Mouse (Mus musculus) forebrain, embryonic 16.5 days (tissue): ENCODE results near the gene Mroh3. TPM values are rescaled to one million over a fixed set of nuclear protein-coding genes. Genes with fewer than 3 reads are reported as not detected.

Experiments
- ATAC-seq: fragments of 200-750 bp; cut with Nextera tagmentation; 2 replicates; pipeline ENCODE4 v1.8.0; 2017; ENCODE audit warnings: mild to moderate bottlenecking, moderate library complexity
- H3K27ac ChIP-seq: fragments of 300-500 bp; sonication (generic); 2 replicates; pipeline ENCODE4 v1.5.1; 2014; ENCODE audit warnings: low read length, control low read depth
- H3K27me3 ChIP-seq: fragments of 300-500 bp; sonication (generic); replicated peaks from 2 replicates; pipeline ENCODE4 v1.6.1; 2014; ENCODE audit warnings: low read length; ENCODE audit not compliant: control insufficient read depth, insufficient read depth
- H3K36me3 ChIP-seq: fragments of 300-500 bp; sonication (generic); 2 replicates; pipeline ENCODE4 v1.6.1; 2014; ENCODE audit not compliant: control insufficient read depth, insufficient read depth
- H3K4me1 ChIP-seq: fragments of 300-500 bp; sonication (generic); replicated peaks from 2 replicates; pipeline ENCODE4 v1.6.1; 2014; ENCODE audit warnings: low read length; ENCODE audit not compliant: control insufficient read depth, insufficient read depth
- H3K4me2 ChIP-seq: fragments of 300-500 bp; sonication (generic); 2 replicates; pipeline ENCODE4 v1.6.1; 2014; ENCODE audit warnings: mild to moderate bottlenecking, low read length, control low read depth
- H3K4me3 ChIP-seq: fragments of 300-500 bp; sonication (generic); replicated peaks from 2 replicates; pipeline ENCODE4 v1.5.1; 2014; ENCODE audit warnings: mild to moderate bottlenecking, low read length, control low read depth
- H3K9ac ChIP-seq: fragments of 300-500 bp; sonication (generic); replicated peaks from 2 replicates; pipeline ENCODE4 v1.6.1; 2014; ENCODE audit warnings: low read depth, low read length, control low read depth
- H3K9me3 ChIP-seq: fragments of 300-500 bp; sonication (generic); 2 replicates; pipeline ENCODE4 v1.6.1; 2016; ENCODE audit warnings: low read length; ENCODE audit not compliant: control insufficient read depth
- WGBS: fragments of 180-500 bp; shearing (Covaris S2); extraction: QIAGEN DNeasy Blood & Tissue Kit; methylation state at CpG from one replicate; pipeline ENCODE4 v1.1.7; 2014; 5-methylcytosine and 5-hydroxymethylcytosine counted together
- polyA plus RNA-seq: library from polyadenylated mRNA; unstranded; fragments of >200 nt; fragmentation: Nextera tagmentation; extraction: Ambion mirVana; gene quantifications from 2 replicates; pipeline ENCODE4 v1.2.1, GENCODE M21; 2015

Mroh3 gene
- polyA plus RNA-seq, 1 experiment from 2014 or later = 0.16 TPM

DNA sequence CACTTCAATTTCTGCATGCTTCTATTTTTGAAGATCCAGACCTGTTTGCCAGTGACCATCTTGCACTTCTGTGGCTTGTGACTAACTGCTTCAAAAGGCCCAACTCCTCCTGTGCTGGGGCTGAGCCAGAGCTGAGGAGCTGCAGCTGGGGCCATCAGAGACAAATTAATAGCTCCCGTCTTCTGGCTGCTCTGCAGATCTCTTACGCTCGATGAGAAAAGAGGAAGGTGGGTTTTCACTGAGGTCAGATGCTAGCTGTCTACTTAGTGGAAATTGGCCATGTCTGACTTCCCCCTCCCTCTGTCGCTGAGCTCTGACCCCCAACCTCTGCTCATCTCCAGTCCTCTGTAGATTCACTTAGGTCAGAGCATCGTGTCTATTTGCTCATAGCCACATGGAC lies 37.0 kb upstream of the Mroh3 start:
- Histone ChIP-seq H3K4me3 (no peak overlapping the region), H3K9ac (no peak overlapping the region), H3K9me3 (no peaks in the 10 kb centered on the region), H3K36me3 (no peaks in the 10 kb centered on the region), H3K4me2 (no peak overlapping the region), H3K4me1 (no peaks in the 10 kb centered on the region), H3K27me3 (no peaks in the 10 kb centered on the region), H3K27ac (no peak overlapping the region)
- WGBS = 50% methylated on average over 5 of the region's 5 CpGs
- no peak for ATAC-seq

DNA sequence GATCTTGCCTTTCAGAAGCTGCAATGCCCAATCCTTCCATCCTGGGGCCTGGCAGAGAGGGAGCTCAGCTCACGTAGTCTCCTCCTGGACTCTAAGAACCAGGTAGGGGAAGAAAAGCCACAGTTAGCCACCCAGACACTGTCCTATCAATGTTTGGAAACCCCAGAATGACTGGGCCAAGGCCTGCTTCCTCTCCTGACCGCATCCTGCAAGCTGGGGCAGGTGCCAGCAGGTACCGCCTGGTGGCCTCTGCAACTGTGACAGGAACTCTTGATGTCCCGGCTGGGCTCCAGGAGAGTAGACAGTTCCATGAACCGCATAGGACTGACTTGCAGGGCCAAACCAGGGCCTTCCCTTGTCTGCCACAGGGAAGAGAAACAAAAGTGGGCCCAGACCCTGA lies 34.8 kb upstream of the Mroh3 start:
- Histone ChIP-seq H3K9ac (no peak overlapping the region), H3K9me3 (no peaks in the 10 kb centered on the region), H3K4me1 (no peaks in the 10 kb centered on the region), H3K36me3 (no peaks in the 10 kb centered on the region), H3K27me3 (no peaks in the 10 kb centered on the region), H3K27ac (no peak overlapping the region), H3K4me3 (no peak overlapping the region), H3K4me2 (no peak overlapping the region)
- WGBS = 96% methylated on average over 5 of the region's 5 CpGs
- ATAC-seq = no peak

DNA sequence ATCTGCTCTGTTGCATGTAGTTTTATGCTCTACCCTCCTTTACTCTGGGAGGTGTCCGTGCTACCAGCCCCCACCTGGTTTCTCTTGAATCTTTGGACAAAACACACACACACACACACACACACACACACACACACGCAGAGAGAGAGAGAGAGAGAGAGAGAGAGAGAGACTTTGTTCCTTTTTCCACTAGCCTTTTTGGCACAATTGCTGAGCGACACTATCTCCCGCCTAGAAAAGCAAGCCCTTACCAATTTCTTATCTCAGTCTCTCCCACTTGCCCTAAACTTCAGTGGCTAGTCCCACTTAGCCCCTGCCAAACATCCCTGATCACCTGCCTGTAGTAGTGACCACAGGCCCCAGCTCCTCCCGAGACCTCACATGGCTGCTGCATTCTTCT lies 31.8 kb upstream of the Mroh3 start:
- 88% methylated on average over 4 of the region's 5 CpGs for WGBS
- no peak overlapping the region for H3K4me2 ChIP-seq
- no peak overlapping the region for H3K4me3 ChIP-seq
- no peak overlapping the region for H3K9ac ChIP-seq
- no peak for ATAC-seq
- H3K27me3 ChIP-seq = no peaks in the 10 kb centered on the region
- H3K36me3 ChIP-seq = no peaks in the 10 kb centered on the region
- no peaks in the 10 kb centered on the region for H3K9me3 ChIP-seq
- H3K27ac ChIP-seq = no peak overlapping the region
- H3K4me1 ChIP-seq = no peaks in the 10 kb centered on the region

DNA sequence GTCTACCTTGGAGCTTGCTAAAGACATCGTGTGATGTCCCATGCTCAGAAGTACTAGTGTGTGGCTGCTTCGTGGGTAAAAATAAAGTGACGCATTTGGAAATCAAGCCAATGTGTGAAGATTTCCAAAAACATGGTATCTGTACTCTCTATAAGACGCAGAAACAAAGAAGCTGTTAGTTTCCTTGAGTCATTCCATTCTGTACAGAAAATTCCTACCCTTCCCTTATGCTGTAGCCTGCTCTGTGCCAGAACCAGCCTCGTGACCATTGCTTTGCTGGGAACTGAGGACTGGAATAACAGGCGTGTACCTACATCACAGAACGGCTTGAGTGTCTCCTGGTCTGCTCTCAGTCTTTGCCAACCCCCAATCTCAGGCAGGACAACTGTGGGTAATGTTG lies 29.2 kb upstream of the Mroh3 start:
- 86% methylated on average over 7 of the region's 7 CpGs for WGBS
- Histone ChIP-seq H3K27me3 (no peaks in the 10 kb centered on the region), H3K4me3 (no peak overlapping the region), H3K4me2 (no peak overlapping the region), H3K4me1 (no peaks in the 10 kb centered on the region), H3K9ac (no peak overlapping the region), H3K36me3 (no peaks in the 10 kb centered on the region), H3K9me3 (no peaks in the 10 kb centered on the region), H3K27ac (no peak overlapping the region)
- no peak for ATAC-seq

DNA sequence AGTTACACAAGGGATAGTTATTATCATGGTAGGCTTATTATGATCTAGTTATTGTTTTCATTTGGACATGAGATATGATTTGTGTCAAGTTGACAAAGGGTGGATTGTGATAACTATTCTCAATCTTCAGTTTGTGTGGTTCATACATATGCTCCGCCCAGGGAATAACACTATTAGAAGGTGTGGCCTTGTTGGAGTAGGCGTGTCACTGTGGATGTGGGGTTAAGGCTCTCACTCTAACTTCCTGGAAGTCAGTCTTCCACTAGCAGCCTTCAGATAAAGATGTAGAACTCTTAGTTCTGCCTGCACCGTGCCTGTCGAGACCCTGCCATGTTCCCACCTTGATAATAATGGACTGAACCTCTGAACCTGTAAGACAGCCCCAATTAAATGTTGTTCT lies 25.9 kb upstream of the Mroh3 start:
- Histone ChIP-seq H3K9me3 (no peaks in the 10 kb centered on the region), H3K9ac (no peak overlapping the region), H3K4me3 (no peak overlapping the region), H3K36me3 (no peaks in the 10 kb centered on the region), H3K27me3 (no peaks in the 10 kb centered on the region), H3K27ac (no peak overlapping the region), H3K4me1 (no peaks in the 10 kb centered on the region; the same call in 1 of the 2 replicates), H3K4me2 (no peak overlapping the region)
- ATAC-seq = no peak
- whole genome bisulfite sequencing = 90% methylated on average over 4 of the region's 4 CpGs

DNA sequence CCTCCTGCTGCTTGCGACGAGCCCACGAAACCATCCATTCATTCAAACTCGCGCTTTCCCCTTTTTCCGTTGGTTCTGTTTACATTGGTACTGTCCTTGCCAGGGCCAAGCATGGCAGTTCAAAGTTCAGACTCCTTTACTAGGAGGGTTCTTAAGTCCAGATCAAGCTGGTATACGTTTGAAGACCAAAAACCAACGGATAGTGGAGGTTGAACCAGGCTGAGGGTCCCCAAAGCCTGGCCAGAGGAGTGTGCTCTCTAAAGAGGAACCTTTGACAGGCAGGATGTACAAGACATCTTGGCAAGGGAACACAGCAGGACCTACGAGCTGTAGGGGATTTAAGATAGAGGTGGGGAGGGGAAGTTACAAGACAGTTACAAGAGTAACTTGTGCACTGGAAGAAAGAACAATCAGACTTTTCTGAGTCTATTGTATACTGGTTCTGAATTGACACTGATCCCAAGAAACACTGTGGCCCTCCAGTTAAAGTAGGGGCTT lies 22.0 kb upstream of the Mroh3 start:
- Histone ChIP-seq H3K4me2 (peak overlapping the region; percentile 88), H3K4me1 (peaks cover 31% of the 10 kb centered on the region), H3K4me3 (peak overlapping the region; percentile 72), H3K27me3 (no peaks in the 10 kb centered on the region), H3K9ac (peak overlapping the region; percentile 65), H3K36me3 (no peaks in the 10 kb centered on the region), H3K9me3 (no peaks in the 10 kb centered on the region), H3K27ac (no peak overlapping the region)
- under 1% methylated on average over 9 of the region's 9 CpGs for WGBS
- ATAC-seq = no peak; the same call in 1 of the 2 replicates

DNA sequence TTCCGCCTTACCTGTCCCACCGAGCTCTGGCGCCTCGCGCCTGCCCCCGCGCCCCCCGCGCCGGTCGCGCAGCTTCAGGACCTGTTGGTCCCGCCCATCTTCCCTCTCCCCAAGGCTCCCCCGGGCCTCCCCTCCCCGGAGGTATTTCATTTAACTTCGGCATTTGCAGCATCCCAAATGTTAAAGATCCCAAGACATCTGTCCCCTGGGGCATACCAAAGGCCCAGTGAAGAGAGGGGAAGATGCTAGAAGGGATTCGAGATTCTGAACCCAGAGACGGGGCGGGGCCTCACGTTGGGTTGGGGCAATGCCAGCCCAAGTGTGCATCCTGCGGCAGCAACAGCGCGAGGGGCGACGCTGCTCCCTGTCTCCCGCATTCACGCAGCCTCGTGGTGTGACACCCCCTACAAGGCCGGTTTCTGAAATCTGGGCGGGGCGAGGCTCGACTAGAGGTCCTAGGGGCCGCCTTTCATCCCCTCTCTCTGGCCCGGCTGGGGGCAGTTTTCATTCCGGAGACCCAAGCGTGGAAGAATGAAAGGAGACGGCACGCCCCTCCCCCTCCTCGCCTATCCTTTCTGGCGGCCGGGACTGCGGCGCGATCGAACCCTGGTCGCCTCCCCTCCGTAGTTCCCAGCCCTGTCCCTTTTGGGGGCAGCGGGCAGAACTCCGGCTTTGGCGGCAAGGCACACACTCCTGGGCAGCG lies 21.4 kb upstream of the Mroh3 start, which contains the start of gene Inava:
TSS of gene Inava (minus strand) at position 373 of the 703 bp plus-strand sequence.
- peak within 1 kb of the TSS; percentile 19 for H3K27ac ChIP-seq
- H3K27me3 ChIP-seq = no peaks in the 10 kb centered on the region
- no peaks in the 10 kb centered on the region for H3K9me3 ChIP-seq
- ATAC-seq = peak; percentile 83
- H3K9ac ChIP-seq = peak within 1 kb of the TSS; percentile 65
- H3K4me3 ChIP-seq = peak within 1 kb of the TSS; percentile 72
- peak within 1 kb of the TSS; percentile 88 for H3K4me2 ChIP-seq
- 0% methylated on average over 45 of the region's 51 CpGs for WGBS
- no peaks in the 10 kb centered on the region for H3K36me3 ChIP-seq
- H3K4me1 ChIP-seq = peaks cover 36% of the 10 kb centered on the region

DNA sequence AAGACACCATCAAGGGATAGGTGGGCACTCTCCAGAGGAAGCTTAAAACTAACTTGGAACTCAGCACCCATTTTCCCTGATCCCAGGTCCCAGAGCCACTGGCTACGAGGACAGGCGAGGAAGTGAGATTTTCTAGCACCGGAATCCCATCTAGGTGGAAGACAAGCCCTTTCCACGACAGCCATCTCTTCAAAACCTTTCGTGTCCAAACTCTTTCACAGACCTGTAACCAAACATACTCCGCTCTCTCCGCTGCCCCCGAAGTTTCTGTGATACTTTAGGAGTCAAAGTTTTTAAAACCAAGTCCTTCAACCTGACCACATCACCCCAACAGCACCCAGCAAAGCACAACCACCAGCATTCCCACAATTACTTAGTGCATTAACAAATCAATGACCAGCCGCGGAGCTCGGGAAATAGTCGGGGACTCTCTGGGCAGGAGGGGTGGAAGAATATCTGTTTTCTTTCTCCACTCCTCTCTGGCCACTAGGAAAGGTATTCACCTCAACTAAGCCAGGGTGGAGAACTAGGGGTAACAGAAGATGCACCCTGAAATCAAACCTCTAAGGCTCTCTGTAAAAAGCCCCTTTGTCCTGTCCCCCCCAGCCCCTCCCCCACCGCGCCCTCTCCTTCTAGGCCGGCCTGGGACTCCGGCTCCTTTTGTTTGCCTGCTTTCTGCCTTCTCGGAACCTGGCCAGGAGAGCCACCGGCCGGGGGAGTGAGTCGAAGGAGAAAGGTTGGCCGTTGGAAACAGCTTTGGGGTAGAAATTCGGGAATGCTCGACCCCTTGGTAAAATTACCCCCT lies 20.6 kb upstream of the Mroh3 start:
- peak overlapping the region; percentile 88 for H3K4me2 ChIP-seq
- no peaks in the 10 kb centered on the region for H3K27me3 ChIP-seq
- peak overlapping the region; percentile 72 for H3K4me3 ChIP-seq
- under 1% methylated on average over 23 of the region's 23 CpGs for WGBS
- ATAC-seq = no peak; the same call in 1 of the 2 replicates
- H3K4me1 ChIP-seq = peaks cover 44% of the 10 kb centered on the region
- no peak overlapping the region; the same call in 1 of the 2 replicates for H3K27ac ChIP-seq
- no peaks in the 10 kb centered on the region for H3K36me3 ChIP-seq
- H3K9ac ChIP-seq = peak overlapping the region; percentile 65
- no peaks in the 10 kb centered on the region for H3K9me3 ChIP-seq

DNA sequence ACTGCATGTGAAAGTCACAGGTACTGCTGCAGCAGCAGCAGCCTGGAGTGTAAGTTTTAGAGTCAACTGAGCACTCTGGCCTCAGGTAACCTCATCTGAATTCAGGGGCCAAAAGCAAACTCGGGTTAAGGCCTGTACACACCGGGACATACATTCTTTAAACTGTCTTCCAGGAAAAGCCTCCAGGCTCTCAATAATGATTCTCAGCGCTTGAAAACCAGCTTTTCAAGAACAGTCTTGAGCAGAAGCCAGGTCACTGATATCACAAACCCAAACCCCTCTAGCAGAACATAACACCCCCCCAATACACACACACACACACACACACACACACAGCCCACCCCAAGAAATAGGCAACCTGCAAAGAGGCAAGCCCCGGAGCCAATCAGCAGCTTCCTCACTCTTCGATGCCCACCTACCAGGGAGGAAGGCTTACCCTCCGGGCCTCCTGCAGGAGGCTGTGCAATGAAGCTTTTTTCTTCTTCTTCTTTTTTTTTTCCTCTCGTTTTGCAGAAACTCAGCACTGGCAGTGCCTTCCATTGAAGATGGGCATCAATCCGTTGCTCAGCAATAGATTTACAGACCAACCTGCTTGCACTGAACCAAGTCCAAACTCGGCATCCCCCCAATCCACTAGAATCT lies 19.8 kb upstream of the Mroh3 start:
- H3K27ac ChIP-seq = no peak overlapping the region
- H3K4me1 ChIP-seq = peaks cover 44% of the 10 kb centered on the region
- ATAC-seq = no peak
- no peaks in the 10 kb centered on the region for H3K9me3 ChIP-seq
- H3K4me3 ChIP-seq = peak overlapping the region; percentile 72
- peak overlapping the region; percentile 65 for H3K9ac ChIP-seq
- no peaks in the 10 kb centered on the region for H3K36me3 ChIP-seq
- WGBS = 2% methylated on average over 9 of the region's 9 CpGs
- no peaks in the 10 kb centered on the region for H3K27me3 ChIP-seq
- peak overlapping the region; percentile 88 for H3K4me2 ChIP-seq
